Mouse (Mus musculus) stomach, postnatal 0 days (tissue): ENCODE results near the gene Foxn2. TPM values are rescaled to one million over a fixed set of nuclear protein-coding genes. Genes with fewer than 3 reads are reported as not detected.

Experiments
- ATAC-seq: fragments of 200-750 bp; cut with Nextera tagmentation; 2 replicates; pipeline ENCODE4 v1.8.0; 2017; ENCODE audit not compliant: low FRiP score, low TSS enrichment
- DNase-seq: peaks from one replicate; pipeline ENCODE4 v3.0.0-alpha.2; 2016; ENCODE audit warnings: low spot score
- H3K27ac ChIP-seq: fragments of 300-500 bp; sonication (generic); replicated peaks from 2 replicates; pipeline ENCODE4 v1.5.1; 2014; ENCODE audit warnings: mild to moderate bottlenecking, control low read depth
- H3K27me3 ChIP-seq: fragments of 300-500 bp; sonication (generic); 2 replicates; pipeline ENCODE4 v1.6.1; 2014; ENCODE audit warnings: low read length; ENCODE audit not compliant: control insufficient read depth, insufficient read depth
- H3K36me3 ChIP-seq: fragments of 300-500 bp; sonication (generic); 2 replicates; pipeline ENCODE4 v1.6.1; 2014; ENCODE audit warnings: low read length, mixed read lengths; ENCODE audit not compliant: control insufficient read depth, insufficient read depth
- H3K4me1 ChIP-seq: fragments of 300-500 bp; sonication (generic); replicated peaks from 2 replicates; pipeline ENCODE4 v1.6.1; 2014; ENCODE audit warnings: antibody characterized with exemption; ENCODE audit not compliant: control insufficient read depth, insufficient read depth
- H3K4me2 ChIP-seq: fragments of 300-500 bp; sonication (generic); replicated peaks from 2 replicates; pipeline ENCODE4 v1.6.1; 2014; ENCODE audit warnings: low read depth, mild to moderate bottlenecking, control low read depth, moderate library complexity
- H3K4me3 ChIP-seq: fragments of 300-500 bp; sonication (generic); 2 replicates; pipeline ENCODE4 v1.5.1; 2014; ENCODE audit warnings: low read depth, low read length, control low read depth
- H3K9ac ChIP-seq: fragments of 300-500 bp; sonication (generic); 2 replicates; pipeline ENCODE4 v1.6.1; 2014; ENCODE audit warnings: mild to moderate bottlenecking, low read length, control low read depth, mixed read lengths
- H3K9me3 ChIP-seq: fragments of 300-500 bp; sonication (generic); 2 replicates; pipeline ENCODE4 v1.6.1; 2016; ENCODE audit warnings: low read length; ENCODE audit not compliant: control insufficient read depth
- CTCF ChIP-seq: IDR thresholded peaks from 2 replicates; pipeline ENCODE4 v1.5.1; 2016; ENCODE audit warnings: antibody characterized with exemption, low read depth, mild to moderate bottlenecking, moderate library complexity
- EP300 ChIP-seq: optimal IDR thresholded peaks from 2 replicates; pipeline ENCODE3; 2016; ENCODE audit warnings: antibody characterized with exemption
- WGBS: fragments of 180-500 bp; shearing (Covaris S2); extraction: QIAGEN DNeasy Blood & Tissue Kit; methylation state at CpG from one replicate; pipeline ENCODE4 v1.1.7; 2014; 5-methylcytosine and 5-hydroxymethylcytosine counted together
- polyA plus RNA-seq: library from polyadenylated mRNA; unstranded; fragments of >200 nt; fragmentation: Nextera tagmentation; extraction: Ambion mirVana; gene quantifications from 2 replicates; pipeline ENCODE4 v1.2.1, GENCODE M21; 2015

Gene Foxn2
- 8.2 and 8.6 TPM in 2 replicates for polyA plus RNA-seq

DNA sequence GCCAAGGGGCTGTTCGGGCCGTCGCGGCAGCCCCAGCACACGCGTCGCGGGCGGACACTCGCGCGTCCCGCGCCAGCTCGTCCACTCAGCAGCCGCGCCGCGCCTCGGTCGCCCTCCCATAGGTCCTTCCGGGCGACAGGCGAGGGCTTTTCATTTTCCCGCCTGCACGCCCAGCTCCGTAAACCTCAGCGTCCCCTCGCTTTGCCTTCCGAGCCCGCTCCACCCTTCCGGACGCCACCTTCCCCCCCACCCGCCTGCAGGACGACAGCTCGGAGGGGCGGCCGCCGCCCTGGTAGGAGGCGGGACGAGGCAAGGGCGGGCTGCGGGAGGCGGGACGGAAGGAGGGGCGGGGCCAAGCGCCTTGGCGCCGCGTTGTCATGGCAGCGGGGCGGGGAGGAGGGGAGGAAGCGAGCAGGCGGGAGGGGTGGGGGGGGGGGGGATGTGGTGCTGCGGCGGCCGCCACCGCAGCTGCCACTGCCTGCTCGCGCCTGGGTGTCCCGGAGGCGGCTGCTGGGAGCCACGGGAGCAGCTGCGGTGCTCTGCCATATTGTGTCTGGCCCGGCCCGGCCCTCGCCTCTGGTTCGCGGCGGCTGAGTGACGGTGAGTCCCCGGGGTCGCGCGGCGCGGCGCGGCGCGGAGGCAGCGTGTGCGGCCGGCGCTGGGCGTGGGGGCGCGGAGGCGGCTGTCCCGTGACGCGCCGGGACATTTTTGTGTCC, at the start of gene Foxn2:
Gene Foxn2 (plus strand): TSS at position 427 of the 716 bp plus-strand sequence.
- Histone ChIP-seq H3K4me1 (no peaks in the 10 kb centered on the region), H3K27ac (peak within 1 kb of the TSS; percentile 97), H3K27me3 (no peaks in the 10 kb centered on the region), H3K4me2 (peak within 1 kb of the TSS; percentile 76), H3K4me3 (peak within 1 kb of the TSS; percentile 94), H3K36me3 (no peaks in the 10 kb centered on the region), H3K9ac (peak within 1 kb of the TSS; percentile 92), H3K9me3 (no peaks in the 10 kb centered on the region)
- peak; percentile 94 for ATAC-seq
- DNase-seq, result peak; percentile 97
- TF ChIP-seq CTCF, result peak; percentile 27; the same call in 1 of the 2 replicates
- no peak for TF ChIP-seq EP300
- under 1% methylated on average over 66 of the region's 93 CpGs for WGBS

DNA sequence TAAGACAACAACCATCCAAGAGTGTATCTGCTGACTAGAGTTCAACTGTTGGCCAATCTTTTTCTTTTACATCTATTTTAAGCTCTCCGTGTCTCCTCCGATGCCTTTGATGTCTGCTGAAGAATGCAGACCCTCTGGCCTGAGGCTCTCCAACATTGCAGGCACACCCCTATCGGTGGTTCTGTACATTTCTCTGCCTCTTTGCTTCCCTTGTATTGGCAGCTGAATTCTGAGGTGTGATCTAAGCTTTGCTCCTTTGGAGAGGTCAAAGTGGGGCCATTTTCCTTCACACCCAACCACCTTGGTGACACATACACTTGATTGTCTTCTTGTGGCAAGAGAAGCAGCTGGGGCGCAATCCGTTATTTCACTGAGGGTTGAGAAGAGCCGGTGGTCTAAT, 43.0 kb upstream of the Foxn2 start:
- Histone ChIP-seq H3K9ac (no peak overlapping the region), H3K27ac (no peak overlapping the region), H3K4me3 (no peak overlapping the region), H3K36me3 (no peaks in the 10 kb centered on the region), H3K9me3 (no peaks in the 10 kb centered on the region), H3K27me3 (no peaks in the 10 kb centered on the region), H3K4me1 (no peaks in the 10 kb centered on the region), H3K4me2 (no peak overlapping the region)
- WGBS, result 87% methylated on average over 6 of the region's 6 CpGs
- no peak for DNase-seq
- no peak for TF ChIP-seq EP300
- TF ChIP-seq CTCF, result no peak
- no peak for ATAC-seq

GRCm38 (mm10) chr17:88398090-88398489, 42.4 kb upstream of the Foxn2 start:
- no peaks in the 10 kb centered on the region for H3K9me3 ChIP-seq
- TF ChIP-seq EP300, result no peak
- TF ChIP-seq CTCF, result no peak
- H3K27me3 ChIP-seq, result no peaks in the 10 kb centered on the region
- H3K4me3 ChIP-seq, result no peak overlapping the region
- ATAC-seq (no peak), DNase-seq (no peak)
- 85% methylated on average over 6 of the region's 6 CpGs for WGBS
- no peak overlapping the region for H3K4me2 ChIP-seq
- no peak overlapping the region for H3K9ac ChIP-seq
- H3K36me3 ChIP-seq, result no peaks in the 10 kb centered on the region
- H3K27ac ChIP-seq, result no peak overlapping the region
- no peaks in the 10 kb centered on the region for H3K4me1 ChIP-seq

GRCm38 (mm10) chr17:88398854-88399253, 41.7 kb upstream of the Foxn2 start:
- no peaks in the 10 kb centered on the region for H3K36me3 ChIP-seq
- H3K4me2 ChIP-seq, result no peak overlapping the region
- no peak overlapping the region for H3K9ac ChIP-seq
- no peaks in the 10 kb centered on the region for H3K27me3 ChIP-seq
- H3K4me3 ChIP-seq, result no peak overlapping the region
- no peaks in the 10 kb centered on the region for H3K9me3 ChIP-seq
- TF ChIP-seq CTCF (no peak), EP300 (no peak)
- no peak for DNase-seq
- 83% methylated on average over 4 of the region's 4 CpGs for WGBS
- no peaks in the 10 kb centered on the region for H3K4me1 ChIP-seq
- ATAC-seq, result no peak
- H3K27ac ChIP-seq, result no peak overlapping the region

GRCm38 (mm10) chr17:88400122-88400521, 40.4 kb upstream of the Foxn2 start:
- ATAC-seq (no peak), DNase-seq (no peak)
- 49% methylated on average over 6 of the region's 6 CpGs for WGBS
- H3K9ac ChIP-seq, result no peak overlapping the region
- no peaks in the 10 kb centered on the region for H3K36me3 ChIP-seq
- H3K4me3 ChIP-seq, result no peak overlapping the region
- H3K9me3 ChIP-seq, result no peaks in the 10 kb centered on the region
- TF ChIP-seq CTCF (no peak), EP300 (no peak)
- H3K27ac ChIP-seq, result no peak overlapping the region
- no peak overlapping the region for H3K4me2 ChIP-seq
- no peaks in the 10 kb centered on the region for H3K4me1 ChIP-seq
- H3K27me3 ChIP-seq, result no peaks in the 10 kb centered on the region

DNA sequence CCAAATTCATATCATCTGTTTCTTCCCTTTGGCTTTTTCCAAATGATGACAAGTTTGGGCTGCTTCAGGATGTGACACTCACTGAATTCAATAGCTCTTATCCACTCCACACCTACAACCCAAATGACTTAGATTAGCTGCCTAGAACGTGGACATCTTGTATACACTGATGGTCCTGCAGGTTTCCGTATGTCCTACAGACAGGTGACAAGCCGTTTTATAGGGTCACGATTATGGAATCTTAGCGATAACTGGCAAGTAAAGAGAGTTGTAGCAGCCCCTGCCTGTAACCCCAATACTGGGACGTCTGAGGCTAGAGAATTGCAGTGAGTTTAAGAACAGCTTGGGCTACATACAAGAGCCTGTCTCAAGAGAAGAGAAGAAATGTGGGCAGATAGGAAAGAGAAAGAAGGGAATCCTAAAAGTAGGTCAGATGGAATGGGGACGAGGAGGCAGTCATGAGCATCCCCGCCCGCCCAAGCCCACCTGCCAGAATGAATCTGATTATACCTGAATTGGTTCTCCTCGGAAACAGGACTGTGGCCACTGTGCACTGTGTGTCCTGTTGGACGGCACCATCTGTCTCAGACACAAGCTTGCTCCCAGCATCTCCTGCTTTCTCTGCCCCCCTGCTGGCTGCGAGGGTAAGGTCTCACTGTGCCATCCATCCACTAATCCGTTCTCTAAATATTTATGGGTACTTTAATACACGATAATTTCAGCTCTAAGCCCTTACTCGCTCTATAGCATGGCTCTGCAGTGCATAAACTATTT, 39.6 kb upstream of the Foxn2 start:
- DNase-seq (no peak), ATAC-seq (no peak)
- H3K4me3 ChIP-seq, result no peak overlapping the region
- no peak overlapping the region for H3K27ac ChIP-seq
- no peaks in the 10 kb centered on the region for H3K4me1 ChIP-seq
- H3K9me3 ChIP-seq, result no peaks in the 10 kb centered on the region
- no peaks in the 10 kb centered on the region for H3K36me3 ChIP-seq
- TF ChIP-seq EP300 (no peak), CTCF (peak; percentile 31; the same call in 1 of the 2 replicates)
- H3K4me2 ChIP-seq, result no peak overlapping the region
- H3K27me3 ChIP-seq, result no peaks in the 10 kb centered on the region
- 61% methylated on average over 15 of the region's 15 CpGs for WGBS
- H3K9ac ChIP-seq, result no peak overlapping the region
